Comparison of ENCODE assay signal across 18 mouse cellular contexts in genomic region chr16:21724261-21724660, GRCm38 (mm10).
"Had no signal": no experiment of that assay in that cellular context is flagged by ENCODE, and none has a peak within 500 bp of the region (broad histone marks: within the 10 kb centered on the region; RNA-seq: fewer than 3 reads in every experiment).

No protein-coding gene starts in this region.

- H3K4me2 ChIP-seq: intestine, embryonic 15.5 days; kidney, embryonic 15.5 days; liver, embryonic 13.5 days; midbrain, embryonic 15.5 days; neural tube, embryonic 12.5 days; neural tube, embryonic 15.5 days had no signal

- H3K27me3 ChIP-seq: intestine, embryonic 15.5 days; kidney, embryonic 15.5 days; liver, embryonic 13.5 days; midbrain, embryonic 15.5 days; neural tube, embryonic 12.5 days; neural tube, embryonic 15.5 days had no signal

- H3K4me1 ChIP-seq: intestine, embryonic 15.5 days; kidney, embryonic 15.5 days; liver, embryonic 13.5 days; midbrain, embryonic 15.5 days; neural tube, embryonic 12.5 days; neural tube, embryonic 15.5 days had no signal

- H3K9me3 ChIP-seq: intestine, embryonic 15.5 days; kidney, embryonic 15.5 days; liver, embryonic 13.5 days; midbrain, embryonic 15.5 days; neural tube, embryonic 12.5 days; neural tube, embryonic 15.5 days had no signal

- H3K9ac ChIP-seq: intestine, embryonic 15.5 days; kidney, embryonic 15.5 days; liver, embryonic 13.5 days; midbrain, embryonic 15.5 days; neural tube, embryonic 12.5 days; neural tube, embryonic 15.5 days had no signal

- ATAC-seq: intestine, embryonic 15.5 days; midbrain, embryonic 15.5 days had no signal

- H3K36me3 ChIP-seq: intestine, embryonic 15.5 days; kidney, embryonic 15.5 days; liver, embryonic 13.5 days; midbrain, embryonic 15.5 days; neural tube, embryonic 12.5 days; neural tube, embryonic 15.5 days had no signal

- DNase-seq: kidney, adult 11 months; kidney, adult 8-10 months; kidney, postnatal 10 days; kidney, postnatal 36 days; layer of hippocampus, postnatal 36 days; liver, embryonic 13.5 days; lung, adult 2 months; lung, postnatal 14 days; lung, postnatal 4 days; thymus, adult 2 months; thymus, postnatal 14 days; thymus, postnatal 4 days had no signal

- H3K27ac ChIP-seq: intestine, embryonic 15.5 days; kidney, embryonic 15.5 days; left cerebral cortex, adult 2 months; liver, embryonic 13.5 days; midbrain, embryonic 15.5 days; neural tube, embryonic 12.5 days; neural tube, embryonic 15.5 days had no signal

- H3K4me3 ChIP-seq: intestine, embryonic 15.5 days; kidney, embryonic 15.5 days; left cerebral cortex, adult 2 months; liver, embryonic 13.5 days; midbrain, embryonic 15.5 days; neural tube, embryonic 12.5 days; neural tube, embryonic 15.5 days had no signal
